Mouse (Mus musculus) embryonic fibroblast, embryonic 13.5 days (primary cell): ENCODE measurements around the gene Ccdc92b.

ENCODE experiments used
- CTCF ChIP-seq: IDR thresholded peaks from 2 replicates; pipeline ENCODE4 v1.5.1; 2011; ENCODE audit warnings: mild to moderate bottlenecking, control low read depth, low read length, moderate library complexity, borderline replicate concordance; ENCODE audit not compliant: insufficient read depth
- POLR2A ChIP-seq: IDR thresholded peaks from 2 replicates; pipeline ENCODE4 v1.6.1; 2011; ENCODE audit warnings: low read depth, mild to moderate bottlenecking, control low read depth, low read length, moderate library complexity

GRCm38 (mm10) chr11:74574768-74575434 lies 44.5 kb upstream of the Ccdc92b start:
- TF ChIP-seq POLR2A: no peak
- no peak for TF ChIP-seq CTCF
